Mouse (Mus musculus): Measurements from ENCODE around the gene Il1b.

The Il1b gene

GRCm38 (mm10) chr2:129367246-129367645, 3.7 kb downstream of the Il1b start:
- no peak for DNase-seq

- no peak for DNase-seq
These were observed 9.9 kb downstream of the Il1b start for GRCm38 (mm10) chr2:129360975-129361560.

- no peak for DNase-seq
These were observed 10.7 kb downstream of the Il1b start for GRCm38 (mm10) chr2:129360197-129360596.

- DNase-seq = no peak
These were observed 32.8 kb downstream of the Il1b start for GRCm38 (mm10) chr2:129338138-129338621.

GRCm38 (mm10) chr2:129333471-129333870, 37.5 kb downstream of the Il1b start:
- no peak for DNase-seq

GRCm38 (mm10) chr2:129330540-129330939, 40.4 kb downstream of the Il1b start:
- DNase-seq = no peak

- no peak for DNase-seq
These were observed 40.9 kb downstream of the Il1b start for GRCm38 (mm10) chr2:129330024-129330423.

- DNase-seq = no peak
These were observed 42.7 kb downstream of the Il1b start for GRCm38 (mm10) chr2:129328238-129328637.

GRCm38 (mm10) chr2:129324216-129324615, 46.7 kb downstream of the Il1b start:
- DNase-seq = no peak

- no peak for DNase-seq
These were observed 48.8 kb downstream of the Il1b start for GRCm38 (mm10) chr2:129322117-129322635.

GRCm38 (mm10) chr2:129320033-129320605, 50.8 kb downstream of the Il1b start:
- DNase-seq = no peak

GRCm38 (mm10) chr2:129315831-129316230, 55.1 kb downstream of the Il1b start:
- DNase-seq = no peak

- DNase-seq = no peak
These were observed 56.1 kb downstream of the Il1b start for GRCm38 (mm10) chr2:129314880-129315279.
